Mouse (Mus musculus): ENCODE data around the gene Ptprj. TPM values are rescaled to one million over a fixed set of nuclear protein-coding genes. Genes with fewer than 3 reads are reported as not detected.

Ptprj gene
- 10 to 100 TPM in 1 of 2 experiments, 1 to 10 TPM in 1; 7.4 to 10.5 TPM for total RNA-seq (2021)
- 3.7 and 4.8 TPM in 2 replicates for polyA plus RNA-seq (2012; rRNA removed)
- long read RNA-seq = 0 reads

- Histone ChIP-seq H3K36me3 (ENCODE audit: control insufficient read depth, insufficient read depth, low read length) (no peaks in the 10 kb centered on the region), H3K27ac (peak within 1 kb of the TSS; percentile 76), H3K79me2 (replicated peaks; ENCODE audit: control insufficient read depth, insufficient read depth, low read length) (no peaks in the 10 kb centered on the region), H3K4me1 (ENCODE audit: control insufficient read depth, insufficient read depth, low read length) (peaks cover 2% of the 10 kb centered on the region; the same call in 1 of the 2 replicates), H3K9ac (ENCODE audit: low read depth, low read length) (peak within 1 kb of the TSS; percentile 93), H3K27me3 (ENCODE audit: control insufficient read depth, insufficient read depth, low read length) (no peaks in the 10 kb centered on the region), H3K4me3 (peak within 1 kb of the TSS; percentile 91)
- WGBS = under 1% methylated on average over 77 of the region's 100 CpGs
- TF ChIP-seq CTCF (IDR thresholded peaks at IDR 0.05) (no peak), EP300 (IDR thresholded peaks at IDR 0.05; ENCODE audit: insufficient read depth, low read depth, low read length) (no peak), POLR2A (IDR thresholded peaks at IDR 0.05; ENCODE audit: insufficient read depth, low read depth, low read length) (peak; percentile 15; the same call in 1 of the 2 replicates)
- intact Hi-C loops (cut with DNase I) = loop anchor here (2.0 kb wide), 2 partner anchors 98 to 106 kb away; no protein-coding TSS in a partner anchor
- DNase-seq = peak; percentile 84 to 86
Observed at GRCm38 (mm10) chr2:90580236-90581005, at the start of gene Ptprj. Ptprj (minus strand) TSS chr2:90580647.

DNA sequence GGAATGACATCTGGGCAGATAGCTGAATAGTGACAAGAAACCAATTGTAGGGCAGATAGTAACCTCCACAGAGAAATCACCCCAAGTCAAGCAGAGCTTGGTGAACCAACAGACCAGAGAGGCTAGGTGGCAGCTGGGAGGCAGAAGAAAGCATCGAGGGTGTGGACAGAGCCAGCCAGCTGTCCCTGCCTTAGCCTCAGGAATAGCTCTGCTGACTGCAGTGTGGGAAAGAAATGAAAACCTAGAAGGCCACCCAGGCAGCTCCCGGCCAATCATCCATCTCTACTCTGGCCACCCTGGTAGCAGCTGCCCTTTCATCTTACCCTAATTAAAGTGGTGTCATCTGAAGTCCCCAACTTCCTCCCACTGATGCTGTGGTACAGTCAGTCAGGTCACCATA, 49.1 kb upstream of the Ptprj start:
- TF ChIP-seq POLR2A (IDR thresholded peaks at IDR 0.05; ENCODE audit: insufficient read depth, low read depth, low read length) = no peak
- no peak for TF ChIP-seq CTCF (IDR thresholded peaks at IDR 0.05)
- TF ChIP-seq EP300 (IDR thresholded peaks at IDR 0.05; ENCODE audit: insufficient read depth, low read depth, low read length) = no peak
- DNase-seq = no peak
- WGBS = 53% methylated on average over 2 of the region's 2 CpGs
- Histone ChIP-seq H3K27ac (no peak overlapping the region), H3K4me3 (no peak overlapping the region), H3K4me1 (ENCODE audit: control insufficient read depth, insufficient read depth, low read length) (peaks cover 1% of the 10 kb centered on the region; the same call in 1 of the 2 replicates), H3K36me3 (ENCODE audit: control insufficient read depth, insufficient read depth, low read length) (no peaks in the 10 kb centered on the region), H3K79me2 (replicated peaks; ENCODE audit: control insufficient read depth, insufficient read depth, low read length) (no peaks in the 10 kb centered on the region), H3K9ac (ENCODE audit: low read depth, low read length) (no peak overlapping the region), H3K27me3 (ENCODE audit: control insufficient read depth, insufficient read depth, low read length) (no peaks in the 10 kb centered on the region)
- intact Hi-C loops (cut with DNase I) = no loop called here

- no peak for DNase-seq
- no peaks in the 10 kb centered on the region for H3K27me3 ChIP-seq (ENCODE audit: control insufficient read depth, insufficient read depth, low read length)
- H3K79me2 ChIP-seq (replicated peaks; ENCODE audit: control insufficient read depth, insufficient read depth, low read length) = no peaks in the 10 kb centered on the region
- H3K27ac ChIP-seq = no peak overlapping the region
- H3K36me3 ChIP-seq (ENCODE audit: control insufficient read depth, insufficient read depth, low read length) = no peaks in the 10 kb centered on the region
- 85% methylated on average over 5 of the region's 5 CpGs for WGBS
- no peak for TF ChIP-seq CTCF (IDR thresholded peaks at IDR 0.05)
- TF ChIP-seq EP300 (IDR thresholded peaks at IDR 0.05; ENCODE audit: insufficient read depth, low read depth, low read length) = no peak
- TF ChIP-seq POLR2A (IDR thresholded peaks at IDR 0.05; ENCODE audit: insufficient read depth, low read depth, low read length) = no peak
- peaks cover 1% of the 10 kb centered on the region; the same call in 1 of the 2 replicates for H3K4me1 ChIP-seq (ENCODE audit: control insufficient read depth, insufficient read depth, low read length)
- no peak overlapping the region for H3K4me3 ChIP-seq
- intact Hi-C loops (cut with DNase I) = no loop called here
- no peak overlapping the region for H3K9ac ChIP-seq (ENCODE audit: low read depth, low read length)
Observed at GRCm38 (mm10) chr2:90628261-90628660, 47.8 kb upstream of the Ptprj start.

DNA sequence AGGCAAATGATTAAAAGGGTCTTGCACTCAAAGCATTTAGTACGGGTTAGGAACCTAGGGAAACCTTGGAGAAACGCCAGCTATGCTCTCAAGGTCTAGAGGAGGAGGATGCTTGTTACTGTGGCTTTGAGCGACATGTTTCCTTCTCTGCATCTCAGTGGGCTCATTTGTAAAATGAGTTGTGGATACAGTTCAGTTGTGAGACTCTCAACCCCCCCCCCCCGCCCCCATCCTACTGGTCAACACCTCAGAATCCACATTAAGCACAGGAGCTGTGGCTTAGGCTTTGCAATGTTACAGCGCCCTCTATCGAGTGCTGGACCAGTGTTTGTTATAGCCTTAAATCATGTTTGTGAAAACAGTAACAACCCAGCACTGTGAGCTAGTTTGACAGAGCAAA, 44.5 kb upstream of the Ptprj start:
- peak; percentile 62 to 64 for DNase-seq
- WGBS = 7% methylated on average over 6 of the region's 6 CpGs
- H3K4me3 ChIP-seq = no peak overlapping the region
- H3K9ac ChIP-seq (ENCODE audit: low read depth, low read length) = no peak overlapping the region
- intact Hi-C loops (cut with DNase I) = loop anchor here (1.0 kb wide), 1 partner anchor 151 kb away; no protein-coding TSS in a partner anchor
- H3K4me1 ChIP-seq (ENCODE audit: control insufficient read depth, insufficient read depth, low read length) = peaks cover 1% of the 10 kb centered on the region; the same call in 1 of the 2 replicates
- H3K79me2 ChIP-seq (replicated peaks; ENCODE audit: control insufficient read depth, insufficient read depth, low read length) = no peaks in the 10 kb centered on the region
- no peaks in the 10 kb centered on the region for H3K36me3 ChIP-seq (ENCODE audit: control insufficient read depth, insufficient read depth, low read length)
- TF ChIP-seq CTCF (IDR thresholded peaks at IDR 0.05) = peak; percentile 73
- 0 out of 2 replicates have a peak, but pooled peaks have one; percentile 25 for TF ChIP-seq EP300 (IDR thresholded peaks at IDR 0.05; ENCODE audit: insufficient read depth, low read depth, low read length)
- TF ChIP-seq POLR2A (IDR thresholded peaks at IDR 0.05; ENCODE audit: insufficient read depth, low read depth, low read length) = no peak
- H3K27me3 ChIP-seq (ENCODE audit: control insufficient read depth, insufficient read depth, low read length) = no peaks in the 10 kb centered on the region
- no peak overlapping the region for H3K27ac ChIP-seq

DNA sequence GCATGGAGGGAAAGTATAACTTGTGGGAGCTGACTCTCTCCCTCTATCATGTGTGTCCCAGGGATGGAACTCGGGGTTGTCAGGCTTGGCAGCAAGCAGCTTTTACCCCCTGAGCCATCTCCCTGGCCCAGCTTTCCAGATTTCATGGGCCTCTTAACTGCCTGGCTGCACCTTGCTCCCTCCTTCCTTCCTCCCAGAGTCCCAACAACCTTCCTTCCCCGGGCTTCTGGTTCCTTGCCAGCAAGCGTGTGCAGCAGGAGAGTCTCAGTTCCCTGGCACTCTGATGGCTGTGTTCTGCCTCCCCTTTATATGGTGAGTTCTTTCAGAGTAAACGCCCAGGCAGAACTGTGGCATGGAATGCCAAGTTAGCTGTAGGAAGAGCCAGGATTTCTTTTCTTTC, 43.9 kb upstream of the Ptprj start:
- intact Hi-C loops (cut with DNase I) = no loop called here
- TF ChIP-seq EP300 (IDR thresholded peaks at IDR 0.05; ENCODE audit: insufficient read depth, low read depth, low read length) (no peak), CTCF (IDR thresholded peaks at IDR 0.05) (no peak), POLR2A (IDR thresholded peaks at IDR 0.05; ENCODE audit: insufficient read depth, low read depth, low read length) (no peak)
- DNase-seq = no peak
- no peak overlapping the region for H3K4me3 ChIP-seq
- no peaks in the 10 kb centered on the region for H3K36me3 ChIP-seq (ENCODE audit: control insufficient read depth, insufficient read depth, low read length)
- H3K27ac ChIP-seq = no peak overlapping the region
- no peaks in the 10 kb centered on the region for H3K27me3 ChIP-seq (ENCODE audit: control insufficient read depth, insufficient read depth, low read length)
- peaks cover 1% of the 10 kb centered on the region; the same call in 1 of the 2 replicates for H3K4me1 ChIP-seq (ENCODE audit: control insufficient read depth, insufficient read depth, low read length)
- no peak overlapping the region for H3K9ac ChIP-seq (ENCODE audit: low read depth, low read length)
- no peaks in the 10 kb centered on the region for H3K79me2 ChIP-seq (replicated peaks; ENCODE audit: control insufficient read depth, insufficient read depth, low read length)
- WGBS = 16% methylated on average over 4 of the region's 4 CpGs

DNA sequence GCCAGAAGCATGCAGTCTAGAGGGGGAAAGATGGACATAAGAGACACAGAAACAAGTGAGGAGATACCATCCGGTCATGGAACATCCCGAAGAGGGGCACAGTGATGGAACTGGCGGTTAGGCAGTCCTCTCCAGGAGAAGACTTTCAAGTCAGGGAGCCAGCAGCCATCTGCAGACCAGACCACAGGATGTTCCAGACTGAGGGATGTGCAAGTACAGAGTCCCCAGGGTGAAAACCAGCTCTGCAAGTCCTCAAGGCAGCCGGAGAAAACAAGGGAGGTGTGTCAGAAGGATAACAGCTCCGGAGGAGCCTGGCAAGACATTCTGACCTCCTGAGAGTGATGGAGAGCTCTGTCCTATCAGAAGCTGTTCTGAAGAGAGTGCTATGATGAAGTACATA, 40.4 kb upstream of the Ptprj start:
- no peak for TF ChIP-seq POLR2A (IDR thresholded peaks at IDR 0.05; ENCODE audit: insufficient read depth, low read depth, low read length)
- no peak for TF ChIP-seq CTCF (IDR thresholded peaks at IDR 0.05)
- no peak for TF ChIP-seq EP300 (IDR thresholded peaks at IDR 0.05; ENCODE audit: insufficient read depth, low read depth, low read length)
- no peak for DNase-seq
- Histone ChIP-seq H3K27me3 (ENCODE audit: control insufficient read depth, insufficient read depth, low read length) (no peaks in the 10 kb centered on the region), H3K9ac (ENCODE audit: low read depth, low read length) (no peak overlapping the region), H3K27ac (no peak overlapping the region), H3K36me3 (ENCODE audit: control insufficient read depth, insufficient read depth, low read length) (no peaks in the 10 kb centered on the region), H3K4me1 (ENCODE audit: control insufficient read depth, insufficient read depth, low read length) (peaks cover 1% of the 10 kb centered on the region; the same call in 1 of the 2 replicates), H3K79me2 (replicated peaks; ENCODE audit: control insufficient read depth, insufficient read depth, low read length) (no peaks in the 10 kb centered on the region), H3K4me3 (no peak overlapping the region)
- WGBS = 71% methylated on average over 5 of the region's 5 CpGs
- intact Hi-C loops (cut with DNase I) = no loop called here

Measured in heart, adult 2 months (tissue).